Mouse (Mus musculus) neural tube, embryonic 13.5 days (tissue): ENCODE measurements around the gene Mpeg1. TPM values are rescaled to one million over a fixed set of nuclear protein-coding genes. Genes with fewer than 3 reads are reported as not detected.

Experiments
- ATAC-seq: fragments of 200-750 bp; cut with Nextera tagmentation; 2 replicates; pipeline ENCODE4 v1.8.0; 2017; ENCODE audit warnings: low read depth, mild to moderate bottlenecking, moderate TSS enrichment, moderate library complexity
- H3K27ac ChIP-seq: fragments of 300-500 bp; sonication (generic); replicated peaks from 2 replicates; pipeline ENCODE4 v1.5.1; 2015; ENCODE audit warnings: moderate library complexity, mild to moderate bottlenecking, inconsistent platforms
- H3K27me3 ChIP-seq: fragments of 300-500 bp; sonication (generic); 2 replicates; pipeline ENCODE4 v1.6.1; 2015; ENCODE audit warnings: mild to moderate bottlenecking, inconsistent platforms
- H3K36me3 ChIP-seq: fragments of 300-500 bp; sonication (generic); 2 replicates; pipeline ENCODE4 v1.6.1; 2015; ENCODE audit warnings: mild to moderate bottlenecking, inconsistent platforms
- H3K4me1 ChIP-seq: fragments of 300-500 bp; sonication (generic); replicated peaks from 2 replicates; pipeline ENCODE4 v1.6.1; 2015; ENCODE audit warnings: inconsistent platforms
- H3K4me2 ChIP-seq: fragments of 300-500 bp; sonication (generic); 2 replicates; pipeline ENCODE4 v1.6.1; 2015; ENCODE audit warnings: inconsistent platforms, mild to moderate bottlenecking, moderate library complexity
- H3K4me3 ChIP-seq: fragments of 300-500 bp; sonication (generic); 2 replicates; pipeline ENCODE4 v1.5.1; 2015; ENCODE audit warnings: mild to moderate bottlenecking, inconsistent platforms
- H3K9ac ChIP-seq: fragments of 300-500 bp; sonication (generic); 2 replicates; pipeline ENCODE4 v1.6.1; 2015; ENCODE audit warnings: moderate library complexity, mild to moderate bottlenecking, inconsistent platforms
- H3K9me3 ChIP-seq: fragments of 300-500 bp; sonication (generic); 2 replicates; pipeline ENCODE4 v1.6.1; 2016; ENCODE audit warnings: inconsistent platforms
- WGBS: fragments of 180-500 bp; shearing (Covaris S2); methylation state at CpG from one replicate; pipeline ENCODE4 v1.1.7; 2015; 5-methylcytosine and 5-hydroxymethylcytosine counted together
- polyA plus RNA-seq: library from polyadenylated mRNA; unstranded; fragments of >200 nt; fragmentation: Nextera tagmentation; extraction: Ambion mirVana; gene quantifications from 2 replicates; pipeline ENCODE4 v1.2.1, GENCODE M21; 2015

The Mpeg1 gene
- polyA plus RNA-seq, 1 experiment from 2014 or later: 0.89 TPM

GRCm38 (mm10) chr19:12498941-12499340 lies 38.4 kb downstream of the Mpeg1 start:
- H3K4me3 ChIP-seq: peak overlapping the region; percentile 82
- peak overlapping the region; percentile 77 for H3K4me2 ChIP-seq
- peaks cover 71% of the 10 kb centered on the region for H3K4me1 ChIP-seq
- peak overlapping the region; percentile 96 for H3K27ac ChIP-seq
- H3K27me3 ChIP-seq: no peaks in the 10 kb centered on the region
- no peak for ATAC-seq
- H3K9me3 ChIP-seq: no peaks in the 10 kb centered on the region
- 8% methylated on average over 1 of the region's 1 CpGs for WGBS
- no peaks in the 10 kb centered on the region for H3K36me3 ChIP-seq
- peak overlapping the region; percentile 96 for H3K9ac ChIP-seq

- H3K9ac ChIP-seq: peak overlapping the region; percentile 96
- no peak for ATAC-seq
- no peaks in the 10 kb centered on the region for H3K36me3 ChIP-seq
- H3K27me3 ChIP-seq: no peaks in the 10 kb centered on the region
- peak overlapping the region; percentile 77 for H3K4me2 ChIP-seq
- WGBS: 2% methylated on average over 2 of the region's 2 CpGs
- peak overlapping the region; percentile 96 for H3K27ac ChIP-seq
- no peaks in the 10 kb centered on the region for H3K9me3 ChIP-seq
- peaks cover 65% of the 10 kb centered on the region for H3K4me1 ChIP-seq
- H3K4me3 ChIP-seq: peak overlapping the region; percentile 82
These were observed 38.9 kb downstream of the Mpeg1 start for GRCm38 (mm10) chr19:12499485-12499884.

- H3K4me2 ChIP-seq: peak overlapping the region; percentile 77
- WGBS: 3% methylated on average over 3 of the region's 3 CpGs
- peak overlapping the region; percentile 82 for H3K4me3 ChIP-seq
- H3K27ac ChIP-seq: peak overlapping the region; percentile 96
- ATAC-seq: peak; percentile 21
- H3K9me3 ChIP-seq: no peaks in the 10 kb centered on the region
- no peaks in the 10 kb centered on the region for H3K27me3 ChIP-seq
- peak overlapping the region; percentile 96 for H3K9ac ChIP-seq
- no peaks in the 10 kb centered on the region for H3K36me3 ChIP-seq
- peaks cover 59% of the 10 kb centered on the region for H3K4me1 ChIP-seq
These were observed 39.5 kb downstream of the Mpeg1 start for GRCm38 (mm10) chr19:12500124-12500523.

GRCm38 (mm10) chr19:12500881-12501311 lies 40.3 kb downstream of the Mpeg1 start:
- Histone ChIP-seq H3K36me3 (no peaks in the 10 kb centered on the region), H3K4me2 (peak overlapping the region; percentile 77), H3K27me3 (no peaks in the 10 kb centered on the region), H3K9me3 (no peaks in the 10 kb centered on the region), H3K4me1 (peaks cover 51% of the 10 kb centered on the region), H3K4me3 (peak overlapping the region; percentile 82), H3K27ac (peak overlapping the region; percentile 96), H3K9ac (peak overlapping the region; percentile 96)
- WGBS: under 1% methylated on average over 37 of the region's 38 CpGs
- ATAC-seq: peak; percentile 60

- peak within 1 kb of the TSS; percentile 96 for H3K9ac ChIP-seq
- no peaks in the 10 kb centered on the region for H3K9me3 ChIP-seq
- peak; percentile 93 for ATAC-seq
- H3K27ac ChIP-seq: peak within 1 kb of the TSS; percentile 96
- peak within 1 kb of the TSS; percentile 77 for H3K4me2 ChIP-seq
- no peaks in the 10 kb centered on the region for H3K36me3 ChIP-seq
- no peaks in the 10 kb centered on the region for H3K27me3 ChIP-seq
- peaks cover 45% of the 10 kb centered on the region for H3K4me1 ChIP-seq
- WGBS: under 1% methylated on average over 74 of the region's 80 CpGs
- H3K4me3 ChIP-seq: peak within 1 kb of the TSS; percentile 82
These were observed 41.1 kb downstream of the Mpeg1 start, which contains the start of gene Dtx4 for GRCm38 (mm10) chr19:12501370-12502347. Dtx4 (minus strand) TSS chr19:12501454.

- no peak for ATAC-seq
- H3K4me2 ChIP-seq: no peak overlapping the region
- 86% methylated on average over 7 of the region's 7 CpGs for WGBS
- no peak overlapping the region for H3K4me3 ChIP-seq
- no peaks in the 10 kb centered on the region for H3K27me3 ChIP-seq
- H3K4me1 ChIP-seq: peaks cover 35% of the 10 kb centered on the region
- no peak overlapping the region for H3K9ac ChIP-seq
- no peaks in the 10 kb centered on the region for H3K36me3 ChIP-seq
- H3K9me3 ChIP-seq: no peaks in the 10 kb centered on the region
- H3K27ac ChIP-seq: no peak overlapping the region
These were observed 42.2 kb downstream of the Mpeg1 start for GRCm38 (mm10) chr19:12502756-12503155.

GRCm38 (mm10) chr19:12514621-12515020 lies 54.0 kb downstream of the Mpeg1 start:
- H3K9me3 ChIP-seq: no peaks in the 10 kb centered on the region
- ATAC-seq: no peak
- no peak overlapping the region for H3K4me2 ChIP-seq
- no peaks in the 10 kb centered on the region for H3K27me3 ChIP-seq
- no peaks in the 10 kb centered on the region for H3K36me3 ChIP-seq
- no peak overlapping the region for H3K9ac ChIP-seq
- H3K4me1 ChIP-seq: no peaks in the 10 kb centered on the region
- H3K27ac ChIP-seq: no peak overlapping the region
- no peak overlapping the region for H3K4me3 ChIP-seq

Other genes with a start within 250 kb of the Mpeg1 start
- gene Olfr1432, start 228.2 kb upstream of the Mpeg1 start, polyA plus RNA-seq: not detected in 2 replicates
- not detected in 2 replicates for gene Olfr262, start 219.1 kb upstream of the Mpeg1 start, polyA plus RNA-seq
- not detected in 2 replicates for gene Olfr235, start 199.7 kb upstream of the Mpeg1 start, polyA plus RNA-seq
- gene Olfr1434, start 180.9 kb upstream of the Mpeg1 start, polyA plus RNA-seq: not detected in 2 replicates
- not detected in 2 replicates for gene Olfr1436, start 161.6 kb upstream of the Mpeg1 start, polyA plus RNA-seq
- gene Olfr1437, start 135.7 kb upstream of the Mpeg1 start, polyA plus RNA-seq: not detected in 2 replicates
- not detected in 2 replicates for gene Olfr1438-ps1, start 124.9 kb upstream of the Mpeg1 start, polyA plus RNA-seq
- not detected in 2 replicates for gene Olfr1440, start 73.5 kb upstream of the Mpeg1 start, polyA plus RNA-seq
- gene Olfr1441, start 43.3 kb upstream of the Mpeg1 start, polyA plus RNA-seq: not detected in 2 replicates
- 0.08 TPM in 1 of 2 replicates, not detected in the other for gene Pfpl, start 32.9 kb upstream of the Mpeg1 start, polyA plus RNA-seq
- gene Dtx4, start 40.7 kb downstream of the Mpeg1 start, polyA plus RNA-seq: 34.2 and 35.5 TPM in 2 replicates
- 7.9 and 8.0 TPM in 2 replicates for gene Fam111a, start 85.0 kb downstream of the Mpeg1 start, polyA plus RNA-seq
- gene Gm4952, start 139.2 kb downstream of the Mpeg1 start, polyA plus RNA-seq: not detected in 2 replicates
- not detected in 2 replicates for gene Glyat, start 172.5 kb downstream of the Mpeg1 start, polyA plus RNA-seq
- not detected in 2 replicates for gene Olfr1442, start 209.7 kb downstream of the Mpeg1 start, polyA plus RNA-seq
- not detected in 2 replicates for gene Olfr1443, start 217.3 kb downstream of the Mpeg1 start, polyA plus RNA-seq
- gene Keg1, start 235.0 kb downstream of the Mpeg1 start, polyA plus RNA-seq: not detected in 2 replicates